Mouse (Mus musculus): Measurements from ENCODE around the gene Ksr1. TPM values are rescaled to one million over a fixed set of nuclear protein-coding genes. Genes with fewer than 3 reads are reported as not detected.
A peak's percentile ranks its signal among the peaks of the same experiment; 100 is the strongest.

The Ksr1 gene
- total RNA-seq, 2 experiments from 2014 or later = 103 to 118 TPM

DNA sequence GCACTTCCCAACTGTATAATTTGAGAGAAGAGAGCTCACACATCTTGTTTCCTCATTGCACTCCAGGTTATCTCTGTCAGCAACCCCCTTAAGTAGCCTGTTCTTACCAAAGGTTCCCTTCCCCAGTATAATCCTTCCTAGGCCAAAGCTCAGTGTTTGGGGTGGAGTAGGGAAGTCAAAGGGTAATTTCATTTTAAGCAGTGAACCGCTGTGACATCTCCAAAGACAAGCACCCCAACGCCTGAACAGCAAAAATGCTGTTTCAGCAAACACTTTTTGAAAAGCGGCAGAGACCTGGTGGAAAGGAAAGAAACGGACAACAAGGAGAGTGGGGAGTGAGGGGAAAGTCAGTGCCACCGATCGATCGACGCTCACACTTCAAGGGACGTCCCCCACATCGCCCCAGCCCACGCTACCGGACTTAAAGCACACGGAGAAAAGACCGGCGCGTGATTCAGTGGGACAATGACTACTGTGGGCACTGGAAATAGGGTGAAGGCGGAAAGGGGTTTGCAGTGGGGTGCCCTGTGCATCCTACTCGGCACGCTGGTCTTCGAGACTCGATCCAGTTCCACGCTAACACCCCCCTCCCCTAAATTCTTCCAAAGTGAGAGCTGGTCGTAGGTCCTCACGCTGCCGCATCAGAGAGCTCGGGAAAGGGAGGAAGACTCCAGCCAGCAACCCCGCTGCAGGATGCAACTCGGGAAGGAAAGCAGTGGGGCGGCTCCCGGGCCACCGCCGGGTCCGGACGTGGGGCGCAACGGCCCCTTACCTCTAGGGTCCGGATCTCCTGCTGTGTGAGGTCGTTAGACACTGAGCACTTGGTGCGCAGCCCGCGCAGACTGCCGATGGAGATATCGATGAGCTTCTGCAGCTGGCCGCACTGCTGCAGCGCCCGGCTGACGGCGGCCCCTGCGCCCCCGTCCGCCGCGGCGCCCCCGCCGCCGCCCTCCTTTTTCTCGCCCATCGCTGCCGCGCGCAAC lies 633 bp downstream of the Ksr1 start:
- DNase-seq = peak; percentile 51

DNA sequence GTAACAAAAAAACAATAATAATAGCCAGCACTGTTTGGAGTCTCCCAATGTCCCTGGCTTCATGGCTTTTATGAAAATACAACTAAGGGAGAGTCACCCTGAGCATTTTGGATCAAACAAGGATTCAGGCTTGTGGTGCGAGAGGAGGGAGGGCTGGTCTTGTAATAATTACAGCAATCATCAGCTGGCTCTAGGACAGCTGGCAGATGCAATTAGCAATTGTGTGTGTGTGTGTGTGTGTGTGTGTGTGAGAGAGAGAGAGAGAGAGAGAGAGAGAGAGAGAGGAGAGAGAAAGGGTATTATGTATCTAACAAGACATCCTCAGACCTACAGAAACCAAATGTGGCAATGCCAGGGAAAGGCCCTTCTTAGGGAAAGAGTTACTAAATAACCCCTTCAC lies 1.5 kb downstream of the Ksr1 start:
- DNase-seq = no peak

DNA sequence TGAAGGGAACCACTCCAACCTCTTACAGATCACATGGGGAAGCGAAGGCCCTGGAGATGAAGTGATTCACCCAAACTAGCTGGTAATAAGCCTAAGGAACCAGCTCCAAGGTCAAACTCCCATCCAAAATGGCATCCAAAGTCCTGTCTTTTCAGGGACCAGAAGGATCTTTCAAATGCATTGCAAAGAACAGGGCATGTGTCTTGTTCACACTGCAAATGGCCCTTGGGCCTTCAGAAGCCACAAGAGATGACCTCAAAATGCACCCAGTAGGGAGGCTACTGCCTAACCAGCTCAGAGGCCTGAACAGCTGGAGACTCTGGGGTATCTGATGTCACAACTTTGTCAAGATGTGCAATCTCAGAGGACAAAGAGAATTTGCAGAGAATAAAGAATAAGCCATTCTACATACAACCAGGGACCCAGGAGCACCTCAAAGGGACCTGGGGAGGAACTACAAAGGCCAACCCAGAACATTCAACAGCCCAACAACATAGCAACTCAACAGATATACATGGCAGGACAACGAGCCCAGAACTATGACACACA lies 2.1 kb downstream of the Ksr1 start:
- no peak for DNase-seq

DNA sequence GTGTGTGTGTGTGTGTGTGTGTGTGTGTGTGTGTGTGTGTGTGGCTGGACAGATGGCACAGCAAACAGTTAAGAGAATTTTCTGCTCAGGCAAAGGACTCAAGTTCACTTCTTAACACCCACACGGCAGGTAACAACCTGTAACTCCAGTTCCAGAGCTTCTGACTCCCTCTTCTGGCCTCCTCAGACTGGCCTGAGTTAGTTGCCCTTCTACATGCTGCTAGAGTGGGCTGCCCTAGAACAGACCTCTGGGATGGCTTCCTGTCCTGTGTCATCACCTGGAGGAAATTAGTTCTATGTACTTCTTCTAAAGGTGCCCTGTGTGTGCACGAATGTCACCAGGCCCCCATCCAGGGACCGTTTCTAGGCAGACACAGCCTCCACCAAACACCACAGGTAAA lies 2.9 kb downstream of the Ksr1 start:
- no peak for DNase-seq

DNA sequence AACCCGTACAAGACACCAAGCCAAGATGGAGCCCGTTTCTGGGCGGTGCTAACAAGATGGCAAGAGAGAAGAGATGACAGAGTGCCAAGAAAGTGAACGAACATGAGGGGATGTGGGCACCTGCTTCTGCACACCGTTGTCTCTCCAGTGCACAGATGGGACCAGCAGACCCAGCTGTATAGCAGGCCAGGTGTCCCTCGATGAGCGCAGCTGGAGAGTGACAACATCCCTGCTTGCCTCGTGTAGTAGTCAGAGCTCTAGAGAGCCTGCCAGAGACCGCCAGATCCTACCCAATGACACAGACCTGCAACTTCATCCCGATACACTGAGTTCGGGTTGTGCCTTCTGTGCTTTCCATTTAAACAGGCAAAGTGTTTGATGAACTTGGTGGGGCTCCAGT lies 3.8 kb downstream of the Ksr1 start:
- no peak for DNase-seq

DNA sequence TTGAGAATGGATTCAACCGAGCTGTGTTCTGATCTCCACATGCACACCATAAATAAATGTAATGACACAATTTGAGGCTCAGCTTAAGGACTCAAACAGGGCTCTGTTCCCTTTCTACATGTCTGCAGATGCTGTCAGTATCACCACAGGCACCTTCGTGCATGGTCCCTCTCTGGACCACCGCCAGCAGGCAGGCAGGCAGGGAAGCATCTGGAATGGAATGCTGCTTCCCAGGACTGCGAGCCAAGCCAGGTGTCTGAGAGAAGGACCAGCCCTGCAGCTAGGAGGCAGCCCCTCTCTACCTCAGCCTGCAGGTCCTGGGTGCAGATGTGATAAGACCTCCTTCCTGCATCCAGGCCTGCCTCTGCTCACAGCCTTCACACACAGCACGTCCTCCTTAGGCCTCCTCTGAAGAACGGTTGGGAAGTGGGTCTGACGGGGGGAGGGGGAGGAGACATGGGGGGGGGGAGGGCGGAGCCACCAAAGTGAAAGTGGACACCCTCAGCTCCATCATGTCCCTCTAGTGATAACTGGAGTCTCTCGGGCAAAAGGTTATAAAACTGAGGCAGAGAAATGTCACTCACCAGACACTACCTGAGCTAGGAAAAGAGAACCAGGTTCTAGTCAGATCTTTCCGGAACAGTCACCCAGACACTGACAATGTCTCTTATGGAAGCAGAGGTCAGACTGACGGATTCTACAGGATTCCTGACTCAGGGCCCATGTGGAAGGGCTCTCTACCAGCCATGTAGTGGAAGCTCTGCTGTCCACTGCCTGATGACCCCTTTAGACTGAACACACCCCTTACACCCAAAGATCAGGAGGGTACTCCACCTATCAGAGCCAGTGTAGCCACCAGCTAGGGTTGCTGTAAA lies 4.7 kb downstream of the Ksr1 start:
- DNase-seq = no peak

DNA sequence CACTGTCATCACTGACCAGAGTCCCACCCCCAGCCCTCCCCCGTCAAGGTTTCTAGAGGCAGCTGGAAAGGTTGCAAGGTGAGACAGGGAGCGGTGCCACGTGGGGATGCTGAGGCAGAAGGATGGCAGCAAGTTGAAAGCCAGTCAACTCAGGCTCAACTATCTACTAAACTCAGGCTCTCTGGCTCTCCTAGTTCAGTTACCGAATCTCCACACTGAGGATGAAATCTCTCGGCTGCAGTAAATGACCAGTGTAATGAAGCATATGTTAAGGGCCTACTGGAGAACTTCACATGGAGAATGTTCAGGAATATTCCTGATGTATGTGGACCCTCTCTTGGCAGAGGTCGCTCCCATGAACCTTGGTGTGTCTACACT lies 5.7 kb downstream of the Ksr1 start:
- no peak for DNase-seq

DNA sequence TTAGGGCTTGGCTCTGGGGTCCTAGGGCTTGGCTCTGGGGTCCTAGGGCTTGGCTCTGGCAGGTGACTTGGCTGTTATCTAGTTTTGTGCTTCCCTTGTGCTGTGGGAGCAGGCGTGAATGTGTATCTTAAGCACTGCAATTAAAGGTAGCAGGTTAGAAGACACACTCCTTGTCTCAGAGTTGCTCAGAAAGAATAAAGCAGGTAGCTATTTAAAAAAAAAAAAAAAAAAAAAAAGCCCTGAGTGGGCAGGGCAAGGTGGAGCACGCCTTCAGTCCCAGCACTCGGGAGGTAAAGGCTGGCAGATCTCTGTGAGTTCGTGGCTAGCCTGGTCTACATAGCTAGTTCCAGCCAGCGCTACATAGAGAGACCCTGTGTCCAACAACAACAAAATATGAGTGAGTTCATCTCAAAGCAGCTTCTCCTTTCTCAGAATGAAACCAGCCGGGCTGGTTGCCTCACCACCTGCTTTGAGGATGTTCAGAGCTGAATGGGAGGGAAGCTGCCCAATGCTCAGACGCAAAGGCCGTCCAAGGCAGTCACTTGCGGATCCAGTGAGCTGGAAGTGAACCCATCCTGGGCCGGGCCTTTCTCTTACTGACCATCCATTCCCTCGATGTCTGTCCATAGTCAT lies 6.2 kb downstream of the Ksr1 start:
- DNase-seq = no peak

DNA sequence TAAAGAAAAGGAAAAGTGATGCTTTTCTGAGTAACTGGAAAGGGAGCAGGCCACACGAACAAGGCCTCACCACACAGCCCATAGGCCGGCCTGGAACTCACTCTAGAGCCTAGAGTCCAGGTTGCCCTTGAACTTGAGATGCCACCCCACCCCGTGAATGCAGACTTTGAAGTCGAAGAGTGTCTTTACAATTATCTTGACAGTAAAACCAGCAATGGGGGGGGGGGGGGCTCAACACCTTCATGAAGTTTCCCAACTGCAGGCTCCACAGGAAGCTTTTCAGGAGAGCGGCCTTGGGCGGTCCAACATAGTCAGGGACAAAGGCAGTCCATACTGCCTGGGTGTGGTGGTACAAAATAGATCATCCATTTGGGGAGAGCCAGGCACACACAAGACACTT lies 7.6 kb downstream of the Ksr1 start:
- no peak for DNase-seq

DNA sequence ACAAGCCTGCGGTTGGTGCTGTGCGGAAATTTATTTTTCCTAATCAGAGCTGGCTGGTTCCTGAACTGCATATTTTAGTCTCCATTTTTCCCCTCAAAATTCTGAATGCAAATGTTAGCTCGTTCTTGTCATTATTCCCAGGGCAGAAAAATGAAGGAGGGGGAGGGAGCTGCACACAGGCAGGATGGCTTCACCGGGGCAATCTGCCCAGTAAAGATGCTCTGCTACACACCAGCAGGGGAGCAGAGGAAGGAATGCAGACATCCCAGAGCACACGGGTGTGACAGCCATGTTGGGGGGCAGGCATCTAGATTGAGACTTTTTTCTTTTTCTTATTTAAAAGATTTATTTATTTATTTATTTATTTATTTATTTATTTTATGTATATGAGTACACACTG lies 9.0 kb downstream of the Ksr1 start:
- DNase-seq = no peak

DNA sequence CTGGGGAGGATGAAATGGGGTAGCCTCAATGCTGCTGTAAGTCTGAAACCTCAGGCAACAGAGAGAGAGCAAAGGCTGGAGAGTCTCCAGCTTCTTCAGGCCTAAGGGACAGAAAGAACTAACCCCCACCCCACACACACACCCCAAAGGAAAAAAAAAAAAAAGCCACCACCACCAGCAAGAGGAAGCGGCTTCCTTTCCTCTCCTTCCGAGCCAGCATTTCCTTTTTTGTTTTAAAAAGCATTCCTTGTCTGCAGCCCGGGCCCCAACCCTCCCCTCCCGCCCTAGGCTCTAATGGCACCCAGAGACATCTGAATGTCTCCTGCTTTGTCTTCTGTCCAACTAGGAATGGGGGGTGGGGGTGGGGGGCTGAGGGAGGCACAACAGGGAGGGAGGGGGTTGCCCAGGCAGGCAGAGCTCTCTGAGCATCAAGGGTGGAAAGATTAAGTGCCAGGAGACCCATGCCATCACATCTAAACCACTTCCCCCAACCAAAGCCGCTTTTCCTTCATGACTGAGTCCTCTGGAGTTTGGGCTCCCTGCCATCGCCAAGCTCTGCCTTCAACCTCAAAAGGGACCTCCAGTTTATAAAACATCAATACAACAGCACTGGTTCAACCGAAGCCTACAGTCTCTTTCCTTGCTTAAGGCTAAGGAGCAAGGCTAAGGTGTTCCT lies 10.4 kb downstream of the Ksr1 start:
- no peak for DNase-seq

DNA sequence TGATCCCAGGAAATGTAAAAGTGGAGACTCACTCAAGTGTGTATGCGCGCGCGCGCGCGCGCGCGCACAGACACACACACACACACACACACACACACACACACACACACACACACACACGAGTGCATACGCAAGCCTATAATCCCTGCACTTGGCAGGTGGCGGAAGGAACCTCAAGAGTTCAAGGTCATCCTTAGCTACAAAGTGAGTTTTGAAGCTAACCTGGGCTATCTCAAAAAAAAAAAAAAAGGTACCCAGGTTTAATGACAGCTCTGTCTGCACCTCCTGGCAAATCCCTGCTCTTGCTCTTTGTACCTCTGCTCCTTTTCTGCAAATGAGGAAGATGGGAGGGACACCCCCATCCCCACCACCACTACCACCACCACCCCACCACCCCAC lies 11.1 kb downstream of the Ksr1 start:
- DNase-seq = no peak

DNA sequence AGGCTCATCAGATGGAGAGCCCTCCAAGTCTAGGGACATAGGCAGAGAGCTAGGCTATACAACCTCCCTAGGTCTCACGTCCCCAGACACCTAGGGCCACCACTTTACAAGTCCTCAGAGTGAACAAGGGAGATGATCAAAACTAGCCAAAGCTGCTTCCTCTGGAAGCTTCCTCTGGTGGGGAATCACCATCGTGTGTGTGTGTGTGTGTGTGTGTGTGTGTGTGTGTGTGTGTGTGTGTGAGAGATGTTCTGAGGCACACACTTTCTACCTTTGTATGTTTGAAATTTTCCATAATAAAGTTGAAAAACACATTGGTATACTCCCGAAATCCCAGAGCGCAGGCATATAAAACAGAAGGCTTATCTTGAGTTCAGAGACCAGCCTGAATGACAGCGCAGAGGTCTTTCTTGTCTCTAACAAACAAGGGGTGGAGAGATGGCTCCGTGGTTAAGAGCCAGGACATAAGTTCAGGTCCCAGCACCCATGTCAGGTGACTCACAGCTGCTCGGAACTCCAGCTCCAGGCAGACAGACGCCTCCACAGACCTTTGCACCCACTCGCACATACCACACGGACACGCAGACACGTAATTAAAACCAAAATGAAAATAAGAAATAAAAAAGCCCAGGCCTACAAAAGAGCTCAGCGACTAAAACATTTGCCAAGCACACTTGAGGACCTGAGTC lies 11.6 kb downstream of the Ksr1 start:
- DNase-seq = no peak

DNA sequence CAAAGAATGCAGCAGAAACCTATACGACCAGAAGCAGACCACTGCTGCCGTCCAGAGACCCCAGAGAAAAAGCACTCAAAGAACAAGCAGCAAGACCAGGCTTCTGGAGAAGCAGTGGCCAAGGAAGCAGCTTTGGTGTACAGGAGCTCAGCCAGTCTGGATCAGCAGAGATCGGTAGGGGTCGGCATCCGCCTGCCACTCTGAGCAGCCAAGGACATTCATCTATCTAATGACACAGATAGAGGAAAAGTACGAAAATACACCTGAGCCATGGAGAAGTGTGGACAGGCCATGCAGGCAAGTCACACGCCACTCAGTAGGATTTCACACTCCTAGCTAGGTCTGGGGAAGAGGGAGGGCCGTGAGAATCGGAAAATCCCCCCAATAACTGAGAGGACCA lies 12.2 kb downstream of the Ksr1 start:
- no peak for DNase-seq

DNA sequence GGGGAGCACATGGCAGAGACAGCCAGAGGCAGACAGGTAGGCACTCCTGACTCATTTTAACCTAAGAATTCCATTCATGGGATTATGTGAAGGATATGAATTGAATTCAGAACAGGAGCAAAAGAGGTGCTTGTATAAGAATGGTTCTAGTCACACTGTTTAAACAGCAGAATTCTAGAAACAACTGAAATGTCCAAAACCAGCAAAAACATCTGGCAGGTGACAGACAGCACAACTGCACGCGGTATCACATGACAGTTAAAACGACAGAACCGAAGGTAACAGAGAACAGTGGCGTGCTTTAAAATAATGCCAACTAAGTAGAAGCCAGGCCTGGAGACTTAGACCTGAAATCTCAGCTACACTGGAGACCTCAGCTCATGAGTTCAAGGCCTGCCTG lies 13.2 kb downstream of the Ksr1 start:
- DNase-seq = no peak

DNA sequence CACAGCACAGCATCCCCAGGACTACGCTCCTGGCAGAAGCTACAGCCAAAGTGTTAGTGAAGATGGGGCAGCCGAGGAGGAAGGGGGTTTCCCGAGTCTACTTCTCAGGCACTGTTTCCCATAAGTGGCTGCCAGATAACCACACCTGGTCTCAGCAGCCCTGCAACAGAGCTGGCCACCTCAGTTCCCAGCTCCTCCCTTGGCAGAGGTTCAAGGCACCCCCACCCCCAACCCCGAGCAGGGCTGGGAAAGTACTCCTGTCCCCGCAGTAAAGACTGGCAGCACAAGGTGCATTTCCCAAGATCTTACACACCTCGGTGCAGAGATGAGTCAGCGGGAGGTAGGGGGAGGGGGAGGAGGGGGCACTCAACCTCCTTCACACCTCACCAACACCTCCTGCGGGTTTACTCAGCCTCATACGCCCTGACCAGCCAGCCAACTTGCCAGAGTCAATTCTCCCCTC lies 14.2 kb downstream of the Ksr1 start:
- DNase-seq = no peak

DNA sequence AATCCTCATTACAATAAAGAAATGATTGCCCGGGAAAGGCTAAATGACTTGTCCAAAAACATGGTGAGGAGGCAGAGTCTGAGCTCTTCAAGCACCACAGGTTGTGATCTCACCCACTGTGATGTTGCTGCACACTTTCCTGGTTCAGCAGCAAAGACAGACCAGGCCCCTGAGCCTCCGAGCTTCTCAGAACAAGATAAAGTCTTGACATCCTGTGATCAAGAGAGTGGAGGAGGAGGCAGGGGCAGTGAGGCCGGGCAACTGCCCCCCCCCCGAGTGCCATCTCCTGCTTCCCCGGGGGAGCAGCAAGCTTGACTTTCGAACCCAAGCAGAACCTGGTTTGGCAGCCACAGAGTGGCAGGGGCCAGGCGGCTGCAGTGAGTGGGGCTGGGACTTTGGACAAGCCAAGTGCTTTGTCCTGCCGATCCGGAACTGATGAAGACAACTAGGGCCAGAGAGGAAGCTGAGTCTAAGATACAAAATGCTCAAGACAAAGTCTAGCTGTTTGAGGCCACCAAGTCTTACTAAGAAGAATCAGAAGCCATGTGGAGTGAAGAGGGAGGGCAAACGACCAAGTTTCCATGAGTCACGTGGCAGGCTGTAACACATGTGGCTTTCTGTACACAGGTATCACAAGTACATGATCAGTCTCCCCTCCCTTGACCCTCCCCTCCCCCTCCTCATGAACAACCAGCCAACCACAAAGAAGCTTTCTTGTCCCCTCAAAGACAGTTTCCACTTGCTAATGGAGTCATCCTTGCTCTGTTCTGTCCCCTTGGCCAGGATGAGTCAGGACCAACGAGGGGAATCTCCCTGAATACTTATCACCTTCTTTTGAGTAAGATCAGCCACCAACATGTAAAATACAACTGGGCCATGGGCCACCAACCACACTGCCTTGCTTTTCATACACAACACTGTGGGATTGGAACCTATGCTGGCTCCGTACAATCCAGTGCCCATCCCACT lies 16.5 kb downstream of the Ksr1 start:
- no peak for DNase-seq

DNA sequence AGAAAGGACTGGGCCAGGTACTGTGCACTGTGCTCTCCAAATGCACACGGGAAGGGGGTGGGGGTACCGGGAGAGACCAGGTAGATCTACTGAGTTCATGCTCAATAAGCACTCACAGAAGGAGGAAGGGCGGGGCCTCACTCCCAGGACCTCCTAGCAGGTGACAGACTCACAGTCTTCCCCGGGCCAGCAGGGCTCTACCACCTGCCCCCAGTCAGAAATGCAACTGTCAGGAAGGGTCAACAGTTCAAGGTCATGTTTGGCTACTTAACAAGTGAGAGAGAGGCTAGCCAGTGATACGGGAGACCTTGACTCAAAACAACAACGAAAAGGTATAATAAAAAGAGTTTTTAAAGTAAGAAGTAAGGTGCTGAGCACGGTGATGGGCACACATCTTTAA lies 18.0 kb downstream of the Ksr1 start:
- no peak for DNase-seq

DNA sequence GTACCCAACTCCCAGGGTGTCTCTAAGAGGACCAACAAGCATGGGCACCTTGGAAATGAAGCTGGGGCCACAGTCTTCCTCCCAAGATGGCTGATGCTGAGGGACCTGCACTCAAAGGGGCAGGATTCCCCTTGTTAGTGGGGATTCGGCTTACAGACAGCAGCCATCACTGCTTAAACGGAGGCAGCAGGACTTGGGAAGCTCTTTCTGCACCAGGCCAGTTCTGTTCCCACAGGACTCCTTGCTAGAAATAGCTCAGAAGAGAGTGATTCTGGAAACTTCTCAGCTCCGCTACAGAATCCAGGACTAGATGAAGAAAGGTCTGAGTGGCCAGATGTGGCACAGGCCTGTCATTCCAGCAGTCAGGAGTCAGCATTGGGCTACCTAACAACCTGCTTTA lies 19.2 kb downstream of the Ksr1 start:
- no peak for DNase-seq

DNA sequence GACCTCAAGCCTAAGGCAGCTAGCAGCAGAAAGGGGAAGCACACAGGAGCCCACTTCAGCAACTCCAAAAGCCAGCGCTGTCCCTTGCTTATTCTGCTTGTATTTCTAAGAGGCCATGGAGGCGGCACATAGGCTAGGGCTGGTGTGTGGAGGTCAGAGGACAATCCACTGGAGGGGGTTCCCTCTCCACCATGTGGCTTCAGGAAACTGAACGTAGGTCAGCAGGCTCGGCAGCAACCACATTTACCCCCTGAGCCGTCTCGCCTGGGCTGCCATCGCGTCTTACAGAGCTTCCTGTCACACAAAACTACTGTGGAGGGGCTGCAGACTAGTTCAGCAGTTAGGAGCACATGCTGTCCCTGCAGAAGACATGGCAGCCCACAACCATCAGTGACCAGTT lies 20.4 kb downstream of the Ksr1 start:
- DNase-seq = no peak
